Mouse (Mus musculus) heart, adult 18-20 months (tissue): ENCODE data around the gene Fam131a. TPM values are rescaled to one million over a fixed set of nuclear protein-coding genes. Genes with fewer than 3 reads are reported as not detected.
A peak's percentile ranks its signal among the peaks of the same experiment; 100 is the strongest.
"Not testable (repeated sequence)": the region's sequence is repeated elsewhere in the genome, so short reads cannot be mapped to it uniquely, and the experiment has no call there.

ENCODE experiments used
- DNase-seq, 2 experiments: peaks; one replicate each; pipeline ENCODE4 v3.0.0; 2021 to 2022; ENCODE audit warnings: mixed read lengths in 1 of 2
- long read RNA-seq, 2 experiments: library from polyadenylated mRNA; stranded (forward); transcript quantifications; one replicate each; pipeline ENCODE4 v2.0.0; 2021
- total RNA-seq, 2 experiments: library from RNA; stranded (reverse); gene quantifications; 2 replicates each; pipeline ENCODE4 v1.2.3; 2021

Fam131a gene
- 10 to 100 TPM; 19.8 to 31.3 TPM for total RNA-seq
- long read RNA-seq, experiment 1, transcript Fam131a-201 (6 exons, 2,432 nt): major isoform, 26 of 85 reads
- long read RNA-seq, experiment 1, partial matches to known transcripts: 2 of 85 reads
- long read RNA-seq, experiment 1, other reads (novel, unspliced or antisense): 57 of 85 reads
- long read RNA-seq, experiment 2, partial matches to known transcripts: 1 of 27 reads
- long read RNA-seq, experiment 2, other reads (novel, unspliced or antisense): 20 of 27 reads

DNA sequence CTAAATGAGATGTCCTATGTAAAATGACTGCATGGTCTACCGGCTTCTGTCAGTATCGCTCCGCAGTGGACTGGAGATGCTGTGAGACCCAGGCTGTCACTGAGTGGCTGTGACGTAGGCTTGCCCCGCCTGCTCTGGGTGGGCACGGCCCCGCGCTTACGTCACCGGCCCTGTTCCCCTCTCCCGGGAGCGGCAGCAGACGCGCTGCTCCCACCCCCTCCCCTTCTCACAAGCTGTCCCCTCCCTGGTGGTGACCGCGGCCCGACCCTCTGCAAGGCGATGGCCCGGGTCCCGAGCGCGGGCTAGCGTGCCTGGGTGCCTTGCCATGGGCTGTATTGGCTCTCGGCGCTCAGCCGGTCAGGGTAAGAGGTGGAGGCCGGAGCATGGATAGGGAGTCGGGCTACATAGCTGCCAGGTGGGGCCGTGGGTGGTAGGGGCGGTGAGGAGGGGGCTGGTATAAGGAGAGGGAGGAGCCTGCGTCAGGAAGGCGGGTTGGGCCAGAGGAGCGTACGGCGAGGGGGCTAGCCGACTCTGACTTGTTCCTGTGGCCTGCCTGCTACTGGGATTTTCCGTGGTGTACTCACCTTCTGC lies at the start of gene Fam131a:
TSS of gene Fam131a (plus strand) at position 131 of the 591 bp plus-strand sequence.
- peak; percentile 92 to 94 for DNase-seq

DNA sequence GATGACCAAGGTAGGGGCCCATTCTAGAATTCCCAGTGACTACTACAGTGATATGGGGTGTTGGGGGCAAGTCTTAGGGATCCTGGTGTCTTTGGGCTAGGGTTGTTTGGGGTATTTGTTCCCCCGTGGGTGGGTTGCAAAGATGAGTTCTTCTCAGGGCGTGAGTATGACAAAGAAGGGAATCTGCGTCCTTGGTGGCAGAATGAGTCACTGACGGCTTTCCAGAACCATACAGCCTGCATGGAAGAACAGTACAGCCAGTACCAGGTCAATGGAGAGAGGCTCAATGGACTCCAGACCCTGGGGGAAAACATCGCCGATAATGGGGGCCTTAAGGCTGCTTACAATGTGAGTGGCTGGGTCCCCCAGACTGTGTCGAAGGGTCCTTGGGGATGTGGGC lies 49.1 kb upstream of the Fam131a start:
- no peak for DNase-seq

DNA sequence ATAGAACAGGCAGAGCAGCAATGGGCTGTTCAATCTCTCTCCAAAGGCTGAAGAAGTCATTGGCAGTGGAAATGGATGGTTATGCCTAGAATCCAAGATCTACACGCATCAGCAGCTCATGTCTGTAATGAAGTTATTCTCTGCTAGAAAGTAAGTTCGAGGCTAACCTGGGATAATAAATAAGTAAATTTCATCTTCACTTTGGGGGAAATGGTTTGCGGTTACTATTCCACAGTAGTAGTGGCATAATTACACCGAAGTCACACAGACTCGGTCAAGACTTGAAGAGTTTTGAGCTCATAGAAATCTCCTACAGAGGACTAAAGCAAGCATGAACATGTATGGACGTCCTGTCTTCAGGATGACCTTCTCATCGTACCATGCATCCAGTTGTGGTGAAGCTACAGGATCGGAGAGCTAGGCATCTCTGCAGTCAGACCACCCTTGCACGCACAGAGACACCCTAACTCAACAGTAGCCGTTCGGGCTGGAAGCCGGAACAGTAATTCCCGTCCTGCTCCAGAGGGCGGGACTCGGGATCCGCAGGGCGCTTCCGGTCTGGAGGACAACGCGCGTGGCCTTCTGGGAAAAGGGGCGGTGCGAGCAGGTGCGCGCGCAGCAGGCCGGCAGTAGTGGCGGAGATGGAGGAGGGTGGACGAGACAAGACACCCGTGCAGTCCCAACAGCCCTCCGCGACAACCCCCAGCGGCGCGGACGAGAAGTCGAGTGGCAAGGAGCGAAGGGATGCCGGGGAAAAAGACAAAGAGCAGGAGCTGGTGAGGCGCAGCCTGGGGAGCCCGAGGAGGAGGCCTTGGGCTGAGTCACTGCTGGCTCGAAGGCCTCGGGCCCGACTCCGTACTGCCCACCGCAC lies 41.7 kb upstream of the Fam131a start, which contains the start of gene Psmd2:
TSS of gene Psmd2 (plus strand) at position 577 of the 871 bp plus-strand sequence.
- peak; percentile 97 to 99 for DNase-seq

DNA sequence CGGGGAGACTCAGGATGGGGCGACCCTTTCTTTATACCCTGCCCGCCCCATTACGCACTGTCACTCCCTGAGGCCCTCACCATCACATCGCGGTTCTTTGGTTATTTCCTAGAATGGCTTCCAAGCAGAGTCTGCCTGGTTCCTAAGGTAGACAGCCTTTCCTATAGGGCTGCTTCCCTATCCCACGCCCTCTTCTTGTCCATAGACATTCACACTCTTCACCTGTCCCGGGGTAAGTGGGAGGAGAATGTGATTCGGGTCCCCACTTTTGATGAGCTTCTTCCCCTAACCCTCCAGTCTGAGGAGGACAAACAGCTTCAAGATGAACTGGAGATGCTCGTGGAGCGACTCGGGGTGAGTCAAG lies 41.1 kb upstream of the Fam131a start:
- DNase-seq: no peak

DNA sequence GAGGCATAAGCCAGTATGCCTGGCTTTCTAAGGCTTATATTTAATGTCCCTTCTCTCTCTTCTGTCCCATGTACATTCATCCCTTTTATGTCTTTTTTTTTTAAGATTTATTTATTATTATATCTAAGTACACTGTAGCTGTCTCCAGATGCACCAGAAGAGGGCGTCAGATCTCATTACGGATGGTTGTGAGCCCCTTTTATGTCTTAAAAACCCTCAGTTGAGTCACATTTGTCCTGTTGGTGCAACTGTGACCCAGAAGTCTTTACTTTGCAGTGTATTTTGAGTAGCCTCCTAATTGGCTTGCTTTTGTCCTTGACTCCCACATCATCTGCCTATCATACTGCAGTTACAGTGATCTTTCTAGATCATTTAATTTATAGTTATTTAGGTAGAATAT lies 39.7 kb upstream of the Fam131a start:
- DNase-seq: no peak

DNA sequence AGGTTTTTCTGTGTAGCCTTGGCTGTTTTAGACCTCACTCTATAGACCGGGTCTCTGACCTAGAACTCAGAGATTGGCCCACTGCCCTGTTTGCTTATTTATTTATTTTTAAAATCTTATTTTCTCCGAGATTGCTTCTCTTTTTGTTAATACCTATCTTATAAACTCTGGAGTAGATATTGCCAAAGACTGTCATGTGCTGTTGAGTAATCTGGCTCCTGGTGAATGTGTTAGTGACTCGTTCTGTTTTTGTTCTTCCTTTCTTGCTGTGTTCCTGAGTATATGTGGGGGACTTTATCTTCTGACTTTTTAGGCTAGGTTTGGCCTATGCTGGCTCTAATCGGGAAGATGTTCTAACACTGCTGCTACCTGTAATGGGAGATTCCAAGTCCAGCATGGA lies 35.4 kb upstream of the Fam131a start:
- no peak for DNase-seq

DNA sequence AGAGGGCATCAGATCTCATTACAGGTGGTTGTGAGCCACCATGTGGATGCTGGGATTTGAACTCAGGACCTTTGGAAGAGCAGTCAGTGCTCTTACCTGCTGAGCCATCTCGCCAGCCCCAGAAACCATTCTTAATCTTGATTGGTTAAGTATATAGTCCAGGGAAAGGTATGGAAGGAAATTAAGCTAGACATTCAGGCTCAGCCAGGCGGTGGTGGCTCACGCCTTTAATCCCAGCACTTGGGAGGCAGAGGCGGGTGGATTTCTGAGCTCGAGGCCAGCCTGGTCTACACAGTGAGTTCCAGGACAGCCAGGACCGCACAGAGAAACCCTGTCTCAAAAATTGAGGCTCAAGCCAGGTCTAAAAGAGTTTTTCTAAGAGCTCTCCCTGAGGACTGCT lies 25.0 kb upstream of the Fam131a start, which contains the start of gene Eif4g1:
TSS of gene Eif4g1 (plus strand) at position 301 of the 400 bp plus-strand sequence.
- DNase-seq: not testable (repeated sequence)

DNA sequence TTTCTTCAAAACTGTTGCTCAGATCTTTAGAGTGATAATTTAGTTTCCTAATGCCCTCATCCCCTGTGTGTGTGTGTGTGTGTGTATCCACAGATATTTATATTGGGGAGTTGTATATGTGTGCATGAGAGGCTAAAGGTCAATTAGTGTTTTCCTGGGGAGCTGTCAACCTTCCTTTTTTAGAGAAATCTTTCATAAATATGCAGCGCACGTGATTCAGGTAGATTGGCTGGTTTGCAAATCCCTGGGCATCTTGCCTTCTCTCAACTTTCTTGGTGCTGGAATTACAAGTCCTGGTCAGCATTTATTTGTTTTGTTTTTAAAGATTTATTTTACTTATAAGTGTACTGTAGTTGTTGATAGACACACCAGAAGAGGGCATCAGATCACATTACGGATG lies 22.8 kb upstream of the Fam131a start:
- no peak for DNase-seq

DNA sequence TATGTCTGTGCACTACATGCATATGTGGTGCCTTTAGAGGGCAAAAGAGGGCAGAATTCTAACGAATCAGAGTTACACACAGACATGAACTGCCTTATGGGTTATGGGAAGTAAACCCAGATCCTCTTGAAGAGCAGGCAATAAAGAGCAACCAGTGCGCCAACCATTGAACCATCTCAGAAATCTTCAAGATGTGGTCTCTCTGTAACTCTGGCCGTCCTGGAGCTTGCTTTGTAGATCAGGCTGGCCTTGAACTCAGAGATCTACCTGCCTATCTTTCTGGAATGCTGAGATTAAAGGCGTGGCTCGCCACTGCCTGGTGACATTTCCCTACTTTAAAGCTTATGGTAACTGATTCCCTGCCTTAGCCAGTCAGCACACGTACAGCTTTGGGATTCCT lies 21.2 kb upstream of the Fam131a start:
- no peak for DNase-seq

DNA sequence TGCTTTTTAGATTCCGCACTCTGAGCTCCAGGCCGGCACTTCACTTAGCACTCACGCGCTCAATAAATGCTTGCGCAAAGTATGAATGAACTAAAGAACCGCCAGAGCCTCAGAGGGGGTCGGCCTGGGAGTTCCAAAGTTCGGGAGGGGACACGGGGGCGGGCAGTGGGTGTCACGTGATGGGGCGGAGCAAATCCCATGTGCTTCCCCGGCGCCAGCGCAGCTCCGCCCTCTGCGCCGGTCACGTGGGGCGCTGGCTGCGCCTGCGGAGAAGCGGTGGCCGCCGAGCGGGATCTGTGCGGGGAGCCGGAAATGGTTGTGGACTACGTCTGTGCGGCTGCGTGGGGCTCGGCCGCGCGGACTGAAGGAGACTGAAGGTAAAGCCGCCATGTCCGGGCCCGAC lies 20.5 kb upstream of the Fam131a start:
- peak; percentile 97 for DNase-seq

DNA sequence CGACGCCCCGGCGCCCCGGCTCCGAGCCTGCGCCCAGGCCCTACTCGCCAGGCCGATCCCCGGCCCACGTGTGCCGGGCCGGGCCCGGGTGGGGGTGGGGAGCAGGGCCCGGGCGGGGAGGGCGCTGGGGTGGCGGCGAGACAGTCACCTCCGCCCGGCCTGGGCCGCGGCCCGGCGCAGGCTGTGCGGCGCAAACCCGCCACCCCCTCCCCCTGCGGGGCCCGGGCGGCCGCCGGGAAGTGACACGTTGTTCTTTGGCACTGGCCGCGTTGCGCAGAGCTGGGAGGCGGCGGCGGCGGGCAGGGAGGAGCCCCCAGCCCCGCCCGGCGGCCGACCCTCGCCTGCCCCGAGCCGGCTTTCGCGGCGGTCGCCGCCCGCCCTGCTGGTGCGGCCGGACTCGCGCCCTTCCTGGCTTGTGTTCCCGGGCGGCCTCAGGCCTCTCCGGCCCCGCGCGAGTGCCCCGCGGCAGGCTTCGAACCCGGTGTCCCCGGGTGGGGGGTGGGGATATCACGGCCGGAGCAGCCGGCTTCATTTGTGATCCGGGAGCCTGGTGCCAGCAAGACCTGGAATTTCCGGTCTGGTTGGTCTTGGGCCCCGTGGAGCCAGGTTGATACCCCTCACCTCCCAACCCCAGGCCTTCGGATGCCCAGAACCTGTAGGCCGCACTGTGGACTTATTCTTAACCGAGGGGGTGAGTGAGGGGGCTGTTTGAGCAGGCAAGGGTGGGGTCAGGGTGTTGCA lies 19.9 kb upstream of the Fam131a start:
- peak; percentile 72 to 84 for DNase-seq

DNA sequence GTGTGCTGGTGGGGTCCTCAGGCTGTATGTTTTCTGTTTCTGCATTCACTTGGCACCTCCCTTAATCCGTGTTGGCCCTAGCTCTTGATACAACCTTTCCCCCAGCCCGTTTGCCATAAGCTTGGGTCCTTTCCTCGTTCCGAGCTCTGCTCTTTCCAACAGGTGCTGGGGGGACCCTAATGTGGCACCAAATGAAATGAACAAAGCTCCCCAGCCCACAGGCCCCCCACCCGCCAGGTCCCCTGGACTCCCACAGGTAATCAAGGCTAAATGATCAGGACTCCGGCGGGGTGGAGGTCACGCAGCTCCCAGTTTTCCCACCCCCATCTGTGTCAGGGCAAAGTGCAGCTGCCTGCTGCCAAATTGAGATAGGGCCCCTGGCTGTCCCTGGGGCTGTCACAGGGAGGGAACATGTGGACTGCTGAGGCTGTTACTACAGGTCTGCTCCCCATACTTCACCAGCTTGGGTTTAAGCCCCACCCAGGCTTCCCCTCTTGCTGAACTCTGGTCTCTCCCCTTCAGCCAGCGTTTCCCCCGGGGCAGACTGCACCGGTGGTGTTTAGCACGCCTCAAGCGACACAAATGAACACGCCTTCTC lies 19.2 kb upstream of the Fam131a start:
- peak; percentile 42 to 51 for DNase-seq

DNA sequence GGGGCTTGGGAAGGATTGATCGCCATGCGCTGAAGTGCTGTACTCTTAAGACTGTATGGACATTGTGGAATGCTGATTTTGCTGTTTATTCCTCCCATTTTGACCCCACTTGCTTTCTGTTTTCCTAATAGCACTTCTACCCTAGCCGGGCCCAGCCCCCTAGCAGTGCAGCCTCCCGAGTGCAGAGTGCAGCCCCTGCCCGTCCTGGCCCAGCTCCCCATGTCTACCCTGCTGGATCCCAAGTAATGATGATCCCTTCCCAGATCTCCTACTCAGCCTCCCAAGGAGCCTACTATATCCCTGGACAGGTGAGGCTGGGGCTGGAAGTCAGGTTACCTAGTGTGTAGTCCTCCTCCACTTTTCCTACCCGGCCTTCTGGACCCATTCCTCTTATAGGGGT lies 17.8 kb upstream of the Fam131a start:
- DNase-seq: no peak

DNA sequence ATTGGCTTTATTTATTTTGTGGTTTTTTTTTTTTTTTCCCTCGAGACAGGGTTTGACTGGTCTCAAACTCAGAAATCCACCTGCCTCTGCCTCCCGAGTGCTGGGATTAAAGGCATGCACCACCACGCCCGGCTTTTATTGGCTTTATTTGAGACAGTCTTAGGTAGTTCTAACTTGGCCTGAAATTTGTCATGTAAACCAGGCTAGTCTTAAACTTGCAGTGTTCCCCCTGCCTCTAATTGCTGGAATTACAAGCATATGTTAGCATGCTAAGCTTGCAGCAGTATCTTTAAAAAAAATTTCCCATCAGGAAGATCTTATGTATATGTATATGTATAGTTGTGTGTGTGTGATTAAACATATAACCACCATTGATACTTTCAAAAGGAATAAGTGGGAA lies 16.3 kb upstream of the Fam131a start:
- no peak for DNase-seq

DNA sequence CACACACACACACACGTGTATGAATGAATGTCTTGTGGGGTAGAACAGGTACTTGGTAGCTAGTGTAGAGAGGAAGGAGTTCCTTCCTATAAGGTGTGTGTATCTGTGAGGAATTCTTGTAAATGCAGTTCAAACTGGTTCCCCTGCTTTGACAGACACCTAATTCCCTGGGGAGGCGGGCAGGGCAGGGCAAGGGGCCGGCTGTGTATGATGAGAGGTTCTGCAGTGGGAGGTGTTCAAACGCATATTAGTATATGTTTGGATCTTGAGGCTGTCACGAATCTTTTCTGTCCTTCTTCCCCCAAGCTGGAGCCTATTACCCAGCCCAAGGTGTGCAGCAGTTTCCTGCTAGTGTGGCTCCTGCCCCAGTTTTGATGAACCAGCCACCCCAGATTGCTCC lies 15.7 kb upstream of the Fam131a start:
- DNase-seq: no peak

DNA sequence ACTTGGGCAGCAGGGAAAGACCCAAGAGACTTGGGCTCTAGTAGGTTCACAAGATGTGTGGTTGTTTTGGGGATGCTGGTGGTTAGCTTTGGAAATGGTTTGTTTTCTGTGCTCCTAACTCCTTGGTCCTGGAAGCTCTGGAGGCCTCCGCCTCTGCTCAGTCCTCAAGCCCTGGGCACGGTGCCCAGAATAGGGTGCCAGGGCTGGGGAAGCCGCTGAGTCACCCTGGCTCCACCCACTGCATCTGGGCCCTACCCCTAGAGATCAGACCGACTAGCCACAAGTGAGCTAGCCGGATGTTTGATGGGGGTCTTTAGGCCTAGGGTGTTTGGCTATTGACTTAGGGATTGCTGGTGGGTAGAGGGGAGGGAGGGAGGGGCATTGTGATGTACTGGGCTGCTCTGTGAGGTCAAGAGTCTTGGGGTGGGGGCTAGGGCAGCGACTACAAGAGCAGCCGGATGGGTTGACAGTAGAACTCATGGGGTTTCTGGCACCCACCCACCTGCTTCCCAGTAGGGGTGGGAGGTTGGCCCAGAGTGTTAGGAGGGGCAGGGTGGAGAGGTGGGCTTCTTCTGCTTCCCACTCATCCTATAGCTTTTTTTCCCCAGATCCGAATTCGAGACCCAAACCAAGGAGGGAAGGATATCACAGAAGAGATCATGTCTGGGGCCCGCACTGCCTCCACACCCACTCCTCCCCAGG lies 14.9 kb upstream of the Fam131a start:
- DNase-seq: peak; percentile 87 to 92

DNA sequence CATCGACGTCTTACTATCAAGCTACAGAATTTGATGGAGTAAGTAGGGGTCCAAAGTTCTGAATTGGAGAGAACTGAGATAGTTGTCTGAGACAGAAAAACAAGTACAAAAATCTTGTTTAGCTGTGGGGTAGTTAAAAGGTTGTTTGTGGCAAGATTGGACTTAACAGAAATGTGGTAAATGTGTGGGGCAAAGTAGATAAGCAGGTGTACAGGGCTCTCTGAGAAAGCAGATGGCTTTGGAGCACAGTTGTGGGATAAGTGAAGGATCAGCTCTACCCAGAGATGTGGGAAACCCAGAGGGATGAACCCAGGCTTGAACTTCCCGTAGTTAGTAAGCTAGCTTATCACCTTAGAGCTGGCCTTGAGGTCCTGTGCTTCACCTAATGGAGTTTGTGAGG lies 2.3 kb upstream of the Fam131a start:
- DNase-seq: no peak

DNA sequence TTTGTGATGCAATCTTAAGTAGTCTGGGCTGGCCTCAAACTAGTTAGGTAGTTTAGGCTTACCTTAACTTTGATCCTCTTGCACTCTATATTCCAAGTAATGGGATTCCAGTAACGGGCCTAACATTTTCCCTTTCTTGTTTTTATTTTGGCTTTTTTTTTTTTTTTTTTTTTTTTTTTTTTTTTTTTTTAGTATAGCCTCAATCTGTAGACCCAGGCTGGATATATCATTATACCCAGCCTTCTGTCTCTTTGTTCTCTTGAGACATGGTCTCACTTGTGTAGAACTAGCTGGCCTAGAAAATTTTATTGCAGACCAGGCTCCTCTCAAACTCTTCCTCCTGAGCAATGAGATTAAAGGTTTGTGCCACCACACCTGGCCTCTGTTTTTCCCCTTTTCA lies 1.4 kb upstream of the Fam131a start:
- no peak for DNase-seq

DNA sequence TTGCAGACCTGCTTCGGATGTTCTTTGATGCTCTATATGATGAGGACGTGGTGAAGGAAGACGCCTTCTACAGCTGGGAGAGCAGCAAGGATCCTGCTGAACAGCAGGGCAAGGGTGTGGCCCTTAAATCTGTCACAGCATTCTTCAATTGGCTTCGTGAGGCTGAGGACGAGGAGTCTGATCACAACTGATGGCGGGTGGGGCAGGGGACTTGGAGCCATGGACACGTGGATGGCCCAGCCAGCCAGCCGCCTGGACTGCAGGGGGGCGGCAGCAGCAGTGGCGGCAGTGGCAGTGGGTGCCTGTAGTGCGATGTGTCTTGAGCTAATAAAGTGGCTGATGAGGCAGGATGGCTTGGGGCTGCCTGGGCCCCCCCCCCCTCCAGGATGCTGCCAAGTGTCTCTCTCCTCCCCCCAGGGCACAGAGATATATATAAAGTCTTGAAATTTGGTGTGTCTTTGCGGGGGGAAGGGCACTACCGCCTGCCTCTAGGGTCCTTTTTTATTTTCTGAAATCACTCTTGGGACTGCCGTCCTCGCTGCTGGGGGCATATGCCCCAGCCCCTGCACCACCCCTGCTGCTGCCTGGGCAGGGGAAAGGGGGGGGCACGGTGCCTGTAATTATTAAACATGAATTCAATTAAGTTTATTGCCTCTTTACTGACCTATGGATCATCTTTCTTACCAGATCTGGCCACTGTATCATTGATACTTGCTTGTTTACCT lies 638 bp upstream of the Fam131a start:
- DNase-seq: no peak

DNA sequence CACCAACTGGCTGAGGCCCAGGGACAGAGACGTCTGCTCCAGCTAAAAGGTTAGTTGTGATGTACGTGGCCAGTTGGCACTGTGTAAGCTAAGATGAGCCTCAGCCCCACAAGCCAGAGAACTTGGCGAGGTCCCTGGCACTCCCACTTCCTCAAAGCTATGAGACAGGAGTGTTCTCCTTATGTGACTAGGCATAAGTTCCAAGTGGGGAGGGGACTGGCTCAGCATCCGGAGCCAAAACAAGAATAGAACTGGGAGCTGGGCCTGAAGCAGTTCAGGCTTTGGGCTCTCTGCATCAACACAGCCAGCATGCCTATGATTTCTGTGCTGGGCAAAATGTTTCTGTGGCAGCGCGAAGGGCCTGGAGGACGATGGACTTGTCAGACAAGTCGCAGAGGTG lies 1.7 kb downstream of the Fam131a start:
- peak; percentile 70 to 80 for DNase-seq
